Mouse (Mus musculus) gonadal fat pad, adult 2 months (tissue): Measurements from ENCODE around the gene Isg20. TPM values are rescaled to one million over a fixed set of nuclear protein-coding genes. Genes with fewer than 3 reads are reported as not detected.
A peak's percentile ranks its signal among the peaks of the same experiment; 100 is the strongest.

Source experiments
- DNase-seq: peaks from one replicate; pipeline ENCODE4 v3.0.0-alpha.2; 2012; ENCODE audit warnings: low read depth
- polyA plus RNA-seq: library from polyadenylated mRNA; depleted of rRNA; stranded (reverse); fragments of >200 nt; gene quantifications from 2 replicates; pipeline ENCODE4 v1.2.3, GENCODE M21; 2012

Gene Isg20
- polyA plus RNA-seq, 1 experiment = 314 TPM

DNA sequence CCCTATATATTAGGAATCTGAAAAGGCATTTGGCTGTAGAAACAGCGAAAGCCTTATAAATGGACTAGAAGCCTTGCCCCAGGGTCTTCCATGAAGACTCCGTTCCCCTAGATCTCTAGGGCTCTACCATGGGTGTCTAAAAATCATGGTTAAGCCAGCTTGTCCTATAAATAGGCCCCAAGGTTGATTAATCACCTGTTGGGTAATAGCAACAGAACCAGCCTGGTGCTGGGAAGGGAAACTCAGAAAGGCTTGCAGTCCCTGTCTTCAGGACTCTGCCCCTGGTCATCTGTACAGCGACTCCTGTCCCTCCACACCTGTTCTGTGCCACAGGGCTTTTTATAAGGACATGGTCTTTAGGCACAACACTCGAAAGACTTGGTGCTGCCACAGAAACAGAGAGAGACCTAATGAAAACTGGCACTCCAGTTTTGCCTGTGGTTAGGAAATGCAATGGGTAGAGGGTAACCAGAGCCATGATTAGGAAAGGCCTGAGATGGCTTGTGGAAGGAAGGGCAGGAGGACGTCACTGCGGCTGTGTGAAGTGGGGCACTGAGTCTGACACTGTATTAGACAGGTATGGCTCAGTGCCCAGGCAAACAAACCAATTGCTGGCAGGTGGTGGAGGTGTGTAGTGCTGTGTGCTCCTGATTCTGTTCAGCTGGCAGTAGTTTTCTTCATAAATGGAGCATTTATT, 9.9 kb upstream of the Isg20 start:
- peak; percentile 55 for DNase-seq

DNA sequence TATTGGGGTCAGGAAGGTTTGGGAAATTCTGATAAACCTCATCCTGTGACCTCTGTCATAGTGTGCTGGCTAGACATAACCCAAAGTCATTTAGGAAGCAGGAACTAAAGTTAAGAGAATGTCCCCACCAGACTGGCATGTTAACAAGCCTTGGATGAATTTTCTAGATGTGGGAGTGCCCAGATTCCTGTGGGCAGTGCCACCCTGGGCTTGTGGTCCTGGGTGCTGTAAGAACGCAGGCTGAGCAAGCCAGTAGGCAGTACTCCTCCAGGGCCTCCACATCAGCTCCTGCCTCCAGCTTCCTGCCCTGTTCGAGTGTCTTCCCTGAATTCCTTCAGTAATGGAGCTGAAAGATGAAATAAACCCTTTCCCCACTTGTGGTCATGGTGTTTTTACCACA, 9.0 kb upstream of the Isg20 start:
- no peak for DNase-seq

DNA sequence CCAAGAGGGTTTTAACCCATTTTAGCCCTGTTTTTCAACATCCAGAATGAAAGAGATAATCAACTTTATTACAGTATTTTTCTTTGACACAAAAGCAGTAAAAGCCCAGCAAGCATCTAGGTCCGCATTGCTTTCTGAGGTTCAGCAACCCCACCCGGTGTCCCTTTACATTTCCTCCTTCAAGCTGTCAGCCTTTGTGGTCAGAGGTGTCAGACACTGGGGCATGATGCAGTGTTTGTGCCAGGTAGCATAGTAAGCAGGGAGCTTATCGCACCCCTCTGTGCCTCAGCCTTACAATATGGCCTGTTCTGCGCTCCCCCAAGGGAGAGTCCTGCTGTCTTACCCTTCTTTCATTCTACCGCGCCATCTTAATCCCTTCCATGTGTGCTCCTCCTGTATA, 4.2 kb upstream of the Isg20 start:
- no peak for DNase-seq

DNA sequence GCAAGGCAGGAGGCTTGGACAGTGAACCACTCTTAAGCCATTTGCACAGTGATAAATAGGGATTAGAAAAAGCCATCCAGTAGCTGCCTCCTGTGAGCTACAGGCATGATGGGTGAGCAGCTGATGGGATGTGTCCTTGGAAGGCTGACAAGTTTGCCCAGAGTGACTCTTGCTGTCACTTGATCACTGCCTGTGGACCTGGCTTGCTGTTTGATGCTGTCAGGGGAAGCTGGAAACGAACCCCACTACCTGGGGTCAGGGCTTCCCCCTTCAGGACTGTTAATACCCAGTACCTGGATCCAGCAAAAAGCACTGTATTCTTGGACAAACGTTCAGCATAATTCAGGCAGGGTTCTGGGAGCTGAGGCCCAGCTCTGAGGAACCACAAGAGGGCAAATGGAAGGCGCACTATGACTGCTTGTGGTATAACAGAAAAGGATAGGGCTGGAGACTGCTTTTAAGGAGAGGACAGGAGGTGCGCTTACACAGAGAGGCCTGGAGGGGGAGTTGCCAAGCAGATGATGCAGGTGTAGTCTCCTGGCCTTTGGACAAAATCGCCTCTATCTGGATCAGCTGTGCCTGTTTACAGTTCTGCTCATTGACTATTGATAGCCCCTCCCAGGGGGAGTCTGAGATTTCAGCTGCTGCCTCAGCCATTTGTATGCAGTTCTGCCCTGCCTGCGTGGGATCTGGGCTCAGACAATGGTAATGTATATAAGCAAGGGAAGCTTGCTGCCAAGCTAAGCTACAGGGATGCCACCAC, 2.7 kb upstream of the Isg20 start:
- no peak for DNase-seq

DNA sequence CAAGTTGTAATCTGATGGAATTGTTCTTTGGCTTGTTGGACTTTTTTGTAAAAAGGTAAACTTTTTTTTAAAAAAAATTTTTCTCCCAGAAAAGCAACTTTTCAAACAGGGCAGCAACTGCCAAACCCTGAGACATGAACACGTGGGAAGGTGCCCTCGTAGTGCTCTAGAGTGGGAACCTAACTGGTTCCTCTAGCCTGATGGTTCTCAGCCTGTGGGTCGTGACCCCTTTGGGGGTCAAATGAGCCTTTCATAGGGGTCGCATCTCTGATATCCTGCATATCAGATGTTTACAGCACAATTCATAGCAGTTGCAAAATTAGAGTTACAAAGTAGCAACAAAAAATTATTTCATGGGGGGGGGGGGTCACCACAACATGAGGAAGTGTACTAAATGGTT, 2.0 kb upstream of the Isg20 start:
- no peak for DNase-seq

DNA sequence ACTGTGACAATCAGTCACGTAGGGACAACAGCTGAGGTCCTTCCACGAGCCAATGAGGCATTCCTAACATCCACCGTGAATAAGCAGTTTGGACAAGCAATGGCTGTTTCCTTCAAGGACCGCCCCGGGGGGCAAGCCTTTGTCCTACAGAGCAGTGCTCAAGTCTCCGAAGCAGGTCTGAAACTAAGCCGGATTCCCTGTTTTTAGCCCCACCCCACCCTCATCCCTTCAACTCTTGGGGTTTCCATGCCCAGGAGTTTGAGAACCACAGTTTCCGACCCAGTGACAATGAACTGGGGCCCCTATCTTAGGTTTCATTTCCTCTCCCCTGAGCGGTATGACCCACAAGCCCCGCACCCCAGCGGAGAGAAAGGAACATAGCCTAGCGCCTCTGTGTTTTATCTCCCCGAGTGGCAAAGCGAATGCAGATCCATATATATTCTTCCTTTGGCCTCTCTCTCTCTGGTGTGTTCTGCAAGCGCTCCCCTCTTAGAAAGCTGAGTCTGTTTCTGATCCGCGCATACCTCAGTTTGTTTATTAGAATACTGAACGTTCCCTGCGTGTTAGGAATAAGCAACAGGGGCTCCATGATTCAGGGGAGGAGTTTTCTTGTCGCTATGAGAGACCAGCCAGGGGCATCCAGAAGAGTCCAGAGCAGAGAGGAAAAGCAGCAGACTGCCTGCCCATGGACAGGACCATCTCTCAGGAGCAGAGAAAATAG, 811 bp upstream of the Isg20 start:
- no peak for DNase-seq

DNA sequence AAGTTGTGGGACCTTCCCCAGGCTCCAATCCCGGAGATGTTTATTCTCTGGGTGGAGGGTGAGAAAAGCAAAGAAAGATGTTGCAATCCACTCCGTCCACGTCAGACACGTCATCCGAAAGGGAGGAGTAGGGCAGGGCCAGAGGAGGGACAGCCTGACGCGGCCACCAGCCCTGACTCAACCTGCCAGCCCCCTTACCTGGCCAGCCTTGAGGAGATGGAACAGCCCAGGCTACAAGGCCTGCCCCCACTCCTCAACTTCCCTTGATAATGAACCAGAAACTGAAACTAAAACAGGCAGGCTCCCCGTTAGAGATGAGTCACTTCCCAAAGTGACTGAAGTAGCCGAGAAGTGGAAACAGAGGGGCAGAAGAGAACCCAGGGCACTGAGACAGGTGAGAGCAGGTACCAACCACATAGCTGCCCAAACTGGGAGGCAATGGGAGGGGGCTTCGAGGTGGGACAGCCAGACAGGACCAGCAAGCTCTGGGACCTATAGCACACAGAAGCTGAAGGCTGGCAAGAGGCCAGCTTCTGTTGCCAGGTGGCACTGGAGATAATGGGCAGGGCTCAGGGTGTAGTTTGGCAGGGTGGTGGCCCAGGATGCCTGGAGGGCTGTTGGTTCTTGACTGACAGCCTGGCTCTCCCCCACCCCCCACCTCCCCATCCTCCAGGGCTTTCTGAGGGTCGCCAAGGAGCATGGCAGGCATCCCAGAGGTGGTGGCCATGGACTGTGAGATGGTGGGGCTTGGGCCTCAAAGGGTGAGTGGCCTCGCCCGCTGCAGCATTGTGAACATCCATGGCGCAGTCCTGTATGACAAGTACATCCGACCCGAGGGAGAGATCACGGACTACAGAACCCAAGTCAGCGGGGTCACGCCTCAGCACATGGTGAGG, 673 bp downstream of the Isg20 start:
- no peak for DNase-seq

DNA sequence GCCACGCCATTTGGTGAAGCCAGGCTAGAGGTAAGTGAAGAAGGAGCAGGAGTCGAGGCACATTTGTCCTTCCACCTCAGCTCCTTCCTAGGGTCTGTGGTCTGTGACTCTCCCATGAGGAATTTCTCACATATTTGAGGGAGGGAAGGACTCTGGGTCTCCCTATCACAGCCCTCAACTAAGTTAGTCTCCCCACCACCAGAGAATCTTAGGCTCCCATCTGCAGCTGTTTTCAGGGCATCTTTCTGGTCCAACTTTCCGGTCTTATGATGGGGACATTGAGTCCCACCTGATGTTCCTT, 1.3 kb downstream of the Isg20 start:
- DNase-seq = no peak

DNA sequence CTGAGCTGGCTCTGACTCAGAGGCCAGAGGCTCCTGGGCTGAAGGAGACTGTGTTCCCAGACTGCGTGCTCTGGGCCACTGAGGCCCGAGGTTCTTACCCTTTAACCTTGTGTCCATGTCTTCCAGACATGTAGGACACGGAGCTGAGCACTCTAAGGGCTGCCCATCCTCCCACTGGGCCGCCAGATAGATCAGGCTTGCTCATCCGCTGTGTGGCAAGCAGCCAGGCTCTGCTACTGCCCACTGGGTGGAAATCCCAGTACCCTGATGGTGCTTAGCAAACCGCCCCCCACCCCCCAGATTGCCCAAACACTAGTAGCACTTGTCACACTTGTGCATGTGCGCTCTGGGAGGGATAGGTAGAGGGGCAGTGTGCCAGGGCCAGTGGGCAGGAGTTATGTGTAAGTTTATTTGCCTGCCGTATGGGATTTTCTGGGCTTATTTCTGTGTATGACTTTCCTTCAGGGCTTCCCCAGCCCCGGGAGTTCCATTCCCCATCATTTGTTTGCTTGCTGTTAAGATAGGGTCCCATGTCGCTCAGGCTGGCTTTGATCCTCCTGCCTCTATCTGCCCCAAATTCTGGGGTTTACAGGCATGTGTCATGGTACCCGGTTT, 1.8 kb downstream of the Isg20 start:
- no peak for DNase-seq

DNA sequence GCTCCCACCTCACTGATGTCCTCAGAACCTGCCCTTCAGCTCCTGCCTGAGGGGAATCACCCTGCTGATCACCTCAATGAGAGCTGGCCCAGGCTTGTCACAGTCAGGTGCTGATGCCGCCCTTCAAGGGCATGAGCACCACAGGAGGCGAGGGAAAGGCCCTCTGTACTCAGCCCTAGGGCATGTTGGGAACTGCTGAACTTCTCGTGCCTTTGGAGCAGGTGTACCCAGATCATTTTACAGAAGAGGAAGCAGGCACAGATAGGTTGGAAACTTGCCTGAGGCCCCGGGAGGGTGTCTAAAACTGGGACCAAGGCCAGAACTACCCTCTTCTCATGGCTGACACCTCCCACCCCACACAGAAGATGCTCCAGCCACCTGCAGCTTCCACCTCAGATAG, 5.5 kb downstream of the Isg20 start:
- DNase-seq = no peak

DNA sequence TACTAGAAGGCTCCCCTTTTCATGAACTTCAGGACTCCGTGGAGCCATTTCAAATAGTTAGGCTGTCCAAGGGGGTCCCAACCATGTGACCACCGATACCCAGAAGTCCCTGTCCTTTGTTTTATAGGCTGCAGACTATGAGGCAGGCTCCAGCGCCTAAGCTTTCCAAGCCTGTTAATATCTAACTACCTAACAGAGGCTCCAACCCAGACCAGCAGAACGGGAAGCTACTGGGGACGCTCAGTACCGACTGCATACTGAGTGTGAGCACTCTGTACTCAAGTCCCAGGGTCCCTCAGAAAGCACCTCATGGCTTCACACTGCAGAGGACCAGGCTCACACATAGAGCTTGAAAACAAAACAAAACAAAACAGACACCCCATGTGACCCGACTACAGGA, 9.3 kb downstream of the Isg20 start:
- no peak for DNase-seq

DNA sequence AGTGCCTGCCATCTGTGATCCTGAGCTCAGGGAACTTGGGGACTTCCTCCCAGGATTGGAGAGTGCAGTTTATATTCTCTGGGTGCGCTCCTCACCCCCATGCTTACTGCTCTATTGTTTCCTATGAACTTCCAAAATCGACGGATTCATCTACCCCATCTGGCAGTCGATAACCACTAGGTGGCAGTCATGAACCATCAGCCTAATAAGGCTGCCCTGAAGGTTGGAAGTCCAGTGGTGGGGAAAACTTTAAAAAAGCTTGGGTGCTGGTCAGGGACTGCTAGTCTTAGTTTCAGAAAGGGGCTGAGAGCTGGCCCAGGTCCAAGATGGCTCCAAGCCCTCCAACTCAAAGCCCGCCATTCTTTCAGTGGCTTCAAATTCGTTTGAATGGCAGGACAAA, 11.1 kb downstream of the Isg20 start:
- DNase-seq = no peak

DNA sequence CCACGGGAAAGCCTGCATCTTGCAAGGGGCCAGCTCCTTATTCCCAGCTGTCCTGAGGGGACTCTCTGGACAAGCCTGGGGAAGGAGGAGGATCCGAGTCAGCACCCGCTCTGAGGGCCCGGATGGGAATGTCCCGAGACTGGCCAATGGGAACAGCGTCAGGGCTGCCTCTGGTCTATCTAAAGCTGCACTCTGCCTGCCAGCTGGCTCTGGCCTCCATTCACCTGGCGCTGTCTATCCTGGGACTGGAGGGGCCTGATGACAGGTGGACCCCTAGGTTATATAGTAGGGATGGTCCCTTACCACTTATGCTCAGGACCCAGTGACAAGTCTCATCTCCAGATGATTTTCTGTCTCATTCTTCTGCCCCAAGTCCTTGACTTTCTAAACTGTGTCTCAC, 11.6 kb downstream of the Isg20 start:
- no peak for DNase-seq

DNA sequence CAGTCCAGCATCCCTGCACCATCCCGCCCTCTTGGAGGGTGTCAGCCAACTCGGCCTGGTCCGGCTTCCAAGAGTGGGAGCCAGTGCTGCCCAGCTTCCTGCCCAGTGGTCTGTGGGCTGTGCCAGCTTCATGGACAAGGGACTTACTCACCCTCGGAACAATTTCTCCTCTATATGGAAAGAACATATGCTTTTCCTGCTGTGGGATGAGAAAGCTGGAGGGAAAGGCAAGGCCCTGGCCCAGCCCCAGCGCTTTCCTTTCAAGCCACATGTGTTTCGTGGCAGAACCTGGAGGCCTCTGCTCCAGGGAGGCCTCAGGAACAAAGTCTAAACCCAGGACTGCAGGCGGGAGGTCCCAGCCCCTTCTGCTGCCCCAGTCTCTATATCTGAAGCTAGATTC, 12.5 kb downstream of the Isg20 start:
- DNase-seq = no peak

DNA sequence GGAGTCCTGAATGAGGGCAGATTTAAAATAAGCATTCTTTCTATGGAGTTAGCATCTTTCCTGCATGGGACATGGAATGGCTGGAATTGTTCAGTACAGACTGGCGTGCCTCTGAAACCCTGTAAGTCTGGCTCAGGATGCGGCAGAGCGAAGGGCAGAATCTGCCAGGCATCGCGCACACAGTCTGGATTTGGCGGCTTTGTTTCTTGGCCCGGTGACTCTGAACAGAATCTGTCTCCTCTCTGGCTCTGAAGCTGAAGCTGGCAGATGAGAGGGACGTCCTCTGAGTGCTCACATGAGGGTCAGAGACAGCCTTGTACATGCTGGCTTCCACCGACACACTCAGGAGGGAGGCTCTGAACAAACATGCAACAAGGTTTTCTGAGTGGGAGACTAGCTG, 12.9 kb downstream of the Isg20 start:
- no peak for DNase-seq

DNA sequence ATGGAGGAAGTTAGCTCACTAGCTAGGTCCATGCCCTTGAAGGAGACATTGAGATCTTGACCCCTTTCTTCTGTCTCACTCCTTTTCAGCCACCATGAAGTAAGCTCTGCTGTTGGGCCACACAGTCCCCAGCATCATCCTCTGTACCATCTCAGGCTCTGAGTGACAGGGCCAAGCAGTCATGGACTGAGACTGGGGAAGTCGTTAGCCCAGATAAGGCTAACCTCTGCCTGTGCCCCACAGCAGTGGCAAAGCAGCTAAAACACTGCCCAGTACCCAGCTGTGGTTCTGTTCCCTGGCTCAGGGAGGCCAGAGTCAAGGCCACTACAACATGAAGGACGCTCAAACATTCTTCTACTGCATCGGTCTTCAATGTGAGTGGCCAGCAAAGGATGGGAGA, 14.0 kb downstream of the Isg20 start:
- no peak for DNase-seq

DNA sequence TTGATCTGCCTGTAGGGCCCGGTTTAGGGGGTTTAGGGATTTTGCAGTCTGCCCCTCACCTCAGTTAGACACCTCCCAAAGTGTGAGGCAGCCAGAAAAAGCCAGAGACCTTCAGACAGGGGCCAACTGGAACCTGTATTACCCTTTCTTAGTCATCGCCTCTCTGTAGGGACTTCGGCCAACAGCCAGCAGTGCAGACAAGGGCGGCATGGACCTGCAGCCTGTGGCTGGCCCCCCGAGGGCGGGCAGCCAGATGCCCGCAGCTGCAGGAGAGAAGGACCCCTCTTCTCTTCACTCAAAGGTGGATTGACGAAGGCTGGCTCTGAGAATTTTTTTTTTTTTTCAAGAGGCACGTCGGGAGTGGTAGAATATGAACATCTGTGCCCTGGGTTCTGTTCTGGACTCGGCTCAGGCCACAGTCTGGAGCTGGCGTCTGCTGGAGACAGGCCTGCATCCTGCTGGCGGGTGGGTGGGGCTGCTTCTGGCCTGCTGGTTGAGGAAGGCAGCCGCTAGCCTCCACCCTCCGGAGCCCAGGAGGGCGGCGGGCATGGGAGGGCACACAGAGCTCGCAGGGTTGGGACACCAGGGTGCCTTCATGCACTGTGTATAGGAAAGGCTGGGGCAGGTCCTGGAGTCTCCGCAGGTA, 25.9 kb downstream of the Isg20 start:
- no peak for DNase-seq

DNA sequence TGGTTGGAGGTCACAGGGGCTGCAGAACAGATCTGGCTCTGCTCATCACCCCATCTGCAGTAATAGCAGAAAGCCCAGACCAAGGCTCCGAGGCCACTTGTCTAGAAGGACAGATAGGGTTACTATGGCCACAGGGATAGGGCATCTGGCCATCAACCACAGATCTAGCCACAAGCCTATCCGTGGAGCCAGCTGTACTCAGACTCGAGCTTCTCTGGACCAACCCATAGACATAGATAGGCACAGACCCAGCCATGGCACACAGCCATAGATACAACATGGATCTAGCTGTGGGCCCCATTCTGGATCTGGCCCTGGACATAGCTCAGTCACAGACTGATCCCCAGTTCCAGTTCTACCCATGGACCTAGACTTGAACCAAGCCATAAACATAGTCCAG, 27.7 kb downstream of the Isg20 start:
- no peak for DNase-seq

DNA sequence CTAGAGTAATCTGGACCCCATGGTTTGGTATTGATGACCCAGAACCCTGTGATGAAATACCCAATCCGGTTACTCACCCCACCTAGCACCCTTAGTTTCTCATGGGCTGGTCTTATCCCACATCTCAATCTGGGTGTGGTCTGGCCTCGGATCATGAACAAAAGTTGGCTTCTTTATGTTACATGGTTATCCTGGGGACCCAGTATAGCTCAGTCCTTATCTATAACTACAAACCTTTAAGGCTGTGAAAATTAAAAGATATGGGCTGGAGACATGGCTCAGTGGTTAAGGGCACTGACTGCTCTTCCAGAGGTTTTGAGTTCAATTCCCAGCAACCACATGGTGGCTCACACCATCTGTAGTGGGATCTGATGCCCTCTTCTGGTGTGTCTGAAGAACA, 29.3 kb downstream of the Isg20 start:
- no peak for DNase-seq

DNA sequence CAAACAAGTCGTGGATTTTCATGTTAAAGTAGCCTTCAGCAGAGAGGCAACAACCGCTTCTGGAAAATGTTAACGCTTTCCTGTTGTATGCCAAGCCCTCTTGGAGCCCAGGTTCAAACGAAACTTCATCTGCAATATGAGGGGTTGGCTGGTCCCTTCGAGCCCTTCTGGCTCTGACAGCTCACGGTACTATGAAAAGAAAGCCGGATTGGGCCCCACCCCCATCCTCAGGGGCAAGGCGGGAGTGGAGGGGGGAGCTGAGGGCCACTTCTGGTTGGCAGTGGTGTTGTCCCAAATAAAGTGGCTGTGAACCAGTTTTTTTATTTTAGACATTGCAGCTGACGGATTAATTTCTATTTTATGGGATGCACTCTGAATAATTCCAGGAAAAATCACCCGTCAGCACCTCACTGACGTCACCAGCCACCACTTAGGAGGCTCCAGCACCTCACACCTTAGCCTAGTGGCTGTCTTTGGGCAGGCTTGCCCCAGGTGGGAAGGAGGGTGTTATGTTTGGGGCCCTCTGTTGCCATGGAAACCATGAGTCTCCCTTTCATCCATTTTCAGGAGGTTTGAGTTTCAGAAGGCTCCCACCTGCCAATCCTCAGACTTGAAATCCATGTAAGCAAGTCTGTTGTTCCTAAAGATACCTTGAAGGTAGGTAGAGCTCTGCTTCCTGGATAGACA, 40.8 kb downstream of the Isg20 start:
- DNase-seq = no peak

DNA sequence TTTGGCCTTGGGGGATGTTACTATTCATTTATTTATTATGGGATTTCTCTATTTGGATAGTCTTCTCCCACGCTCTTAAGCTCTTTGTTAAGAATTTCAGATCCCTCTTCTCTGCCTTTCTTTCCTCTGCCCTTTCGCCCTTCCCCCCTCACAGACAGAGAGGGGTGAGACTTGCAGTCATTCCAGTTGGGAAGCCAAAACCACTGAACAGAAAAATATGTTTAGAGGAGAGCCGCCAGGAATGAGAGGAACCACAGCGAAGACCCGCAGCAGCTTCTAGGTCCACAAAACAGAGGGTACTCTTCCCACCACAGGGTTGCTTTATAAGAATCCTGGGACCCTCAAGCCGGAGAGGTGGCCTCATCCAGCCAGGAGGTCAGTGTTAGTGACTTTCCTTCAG, 41.4 kb downstream of the Isg20 start:
- DNase-seq = no peak
